Mouse (Mus musculus) cortical plate, adult 2 months (tissue): ENCODE data around the gene Ccdc155.

ENCODE experiments used
- CTCF ChIP-seq: fragments of 200-500 bp; IDR thresholded peaks from 2 replicates; pipeline ENCODE4 v1.5.1; 2011; ENCODE audit warnings: mild to moderate bottlenecking, control low read depth, low read length; ENCODE audit not compliant: insufficient read depth; ENCODE audit errors: extremely low read depth
- POLR2A ChIP-seq: fragments of 200-500 bp; IDR thresholded peaks from 2 replicates; pipeline ENCODE4 v1.6.1; 2011; ENCODE audit warnings: mild to moderate bottlenecking, low read length, control low read depth; ENCODE audit not compliant: insufficient read depth; ENCODE audit errors: extremely low read depth

GRCm38 (mm10) chr7:45158991-45159390, 45.7 kb downstream of the Ccdc155 start:
- TF ChIP-seq POLR2A = no peak
- TF ChIP-seq CTCF = no peak
